Mouse (Mus musculus): ENCODE results near the gene N6amt1.

- TF ChIP-seq POLR2A (IDR thresholded peaks at IDR 0.05; ENCODE audit: extremely low read depth, insufficient read depth, low read length): no peak
- no peak for TF ChIP-seq CTCF (IDR thresholded peaks at IDR 0.05; ENCODE audit: extremely low read depth, insufficient read depth, low read length)
Measured at GRCm38 (mm10) chr16:87353605-87354004, 380 bp upstream of the N6amt1 start.
